16 mouse cellular contexts compared by ENCODE assay signal in the genomic region with DNA sequence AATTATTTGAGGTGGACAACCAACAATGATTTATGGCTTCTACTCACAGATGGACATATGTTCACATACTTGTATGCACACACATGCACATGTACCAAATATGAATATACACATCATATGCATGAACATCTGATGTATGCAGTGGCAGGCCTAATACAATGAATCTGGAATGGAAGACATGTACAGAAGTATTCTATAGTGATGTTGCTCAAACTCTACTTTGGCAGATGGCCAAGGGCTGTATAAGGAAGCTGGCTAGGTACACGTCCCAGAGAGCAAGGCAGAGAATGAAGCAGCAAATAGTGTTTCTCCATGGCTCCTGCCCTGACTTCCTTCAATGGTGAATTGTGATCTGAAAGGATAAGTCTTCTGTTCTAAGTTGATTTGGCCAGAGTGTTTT.
"Had no signal": no experiment of that assay in that cellular context is flagged by ENCODE, and none has a peak within 500 bp of the region (broad histone marks: within the 10 kb centered on the region; RNA-seq: fewer than 3 reads in every experiment).

No protein-coding gene starts in this region.

- H3K27me3 ChIP-seq: liver, embryonic 13.5 days; liver, embryonic 15.5 days; lung, embryonic 15.5 days; megakaryocyte, embryonic 14.5 days; midbrain, embryonic 12.5 days; neural tube, embryonic 12.5 days; stomach, embryonic 15.5 days had no signal

- H3K4me2 ChIP-seq: liver, embryonic 13.5 days; liver, embryonic 15.5 days; lung, embryonic 15.5 days; midbrain, embryonic 12.5 days; neural tube, embryonic 12.5 days; stomach, embryonic 15.5 days had no signal

- H3K4me1 ChIP-seq: liver, embryonic 13.5 days; liver, embryonic 15.5 days; lung, embryonic 15.5 days; megakaryocyte, embryonic 14.5 days; midbrain, embryonic 12.5 days; neural tube, embryonic 12.5 days; stomach, embryonic 15.5 days had no signal

- H3K9me3 ChIP-seq: liver, embryonic 15.5 days; lung, embryonic 15.5 days; midbrain, embryonic 12.5 days; stomach, embryonic 15.5 days had no signal

- DNase-seq: liver, embryonic 13.5 days; liver, postnatal 0 days; lung, postnatal 10 days; midbrain, embryonic 14.5 days; right cerebral cortex, postnatal 14 days; thymus, adult 2 months; thymus, postnatal 25 days; thymus, postnatal 4 days had no signal

- H3K36me3 ChIP-seq: liver, embryonic 13.5 days; liver, embryonic 15.5 days; lung, embryonic 15.5 days; midbrain, embryonic 12.5 days; neural tube, embryonic 12.5 days; stomach, embryonic 15.5 days had no signal

- H3K4me3 ChIP-seq: liver, embryonic 13.5 days; liver, embryonic 15.5 days; lung, embryonic 15.5 days; megakaryocyte, embryonic 14.5 days; midbrain, embryonic 12.5 days; neural tube, embryonic 12.5 days; stomach, embryonic 15.5 days had no signal

- H3K27ac ChIP-seq: liver, embryonic 13.5 days; liver, embryonic 15.5 days; lung, embryonic 15.5 days; macrophage; midbrain, embryonic 12.5 days; neural tube, embryonic 12.5 days; stomach, embryonic 15.5 days; stomach, postnatal 0 days had no signal

- ATAC-seq: liver, postnatal 0 days had no signal

- H3K9ac ChIP-seq: liver, embryonic 13.5 days; liver, embryonic 15.5 days; liver, postnatal 0 days; lung, embryonic 15.5 days; midbrain, embryonic 12.5 days; neural tube, embryonic 12.5 days; stomach, embryonic 15.5 days had no signal
